Mouse (Mus musculus) forebrain, embryonic 13.5 days (tissue): ENCODE data around the gene Ak5. TPM values are rescaled to one million over a fixed set of nuclear protein-coding genes. Genes with fewer than 3 reads are reported as not detected.
A peak's percentile ranks its signal among the peaks of the same experiment; 100 is the strongest.
"Not testable (repeated sequence)": the region's sequence is repeated elsewhere in the genome, so short reads cannot be mapped to it uniquely, and the experiment has no call there.

ENCODE experiments used
- ATAC-seq: fragments of 200-750 bp; cut with Nextera tagmentation; 2 replicates; pipeline ENCODE4 v1.8.0; 2017
- H3K27ac ChIP-seq: fragments of 300-500 bp; sonication (generic); 2 replicates; pipeline ENCODE4 v1.5.1; 2015; ENCODE audit warnings: inconsistent platforms, mild to moderate bottlenecking, moderate library complexity
- H3K27me3 ChIP-seq: fragments of 300-500 bp; sonication (generic); 2 replicates; pipeline ENCODE4 v1.6.1; 2015; ENCODE audit warnings: mild to moderate bottlenecking, inconsistent platforms
- H3K36me3 ChIP-seq: fragments of 300-500 bp; sonication (generic); 2 replicates; pipeline ENCODE4 v1.6.1; 2015; ENCODE audit warnings: mild to moderate bottlenecking, inconsistent platforms; ENCODE audit not compliant: poor library complexity, severe bottlenecking
- H3K4me1 ChIP-seq: fragments of 300-500 bp; sonication (generic); 2 replicates; pipeline ENCODE4 v1.6.1; 2015; ENCODE audit warnings: inconsistent platforms
- H3K4me2 ChIP-seq: fragments of 300-500 bp; sonication (generic); 2 replicates; pipeline ENCODE4 v1.6.1; 2015; ENCODE audit warnings: inconsistent platforms, mild to moderate bottlenecking, moderate library complexity
- H3K4me3 ChIP-seq: fragments of 300-500 bp; sonication (generic); 2 replicates; pipeline ENCODE4 v1.5.1; 2015; ENCODE audit warnings: mild to moderate bottlenecking, inconsistent platforms
- H3K9ac ChIP-seq: fragments of 300-500 bp; sonication (generic); 2 replicates; pipeline ENCODE4 v1.6.1; 2015; ENCODE audit warnings: mild to moderate bottlenecking, inconsistent platforms
- H3K9me3 ChIP-seq: fragments of 300-500 bp; sonication (generic); replicated peaks from 2 replicates; pipeline ENCODE4 v1.6.1; 2016; ENCODE audit warnings: inconsistent platforms
- WGBS: fragments of 180-500 bp; shearing (Covaris S2); methylation state at CpG from one replicate; pipeline ENCODE4 v1.1.7; 2015; 5-methylcytosine and 5-hydroxymethylcytosine counted together
- polyA plus RNA-seq: library from polyadenylated mRNA; unstranded; fragments of >200 nt; fragmentation: Nextera tagmentation; extraction: Ambion mirVana; gene quantifications from 2 replicates; pipeline ENCODE4 v1.2.1, GENCODE M21; 2015

The Ak5 gene
- polyA plus RNA-seq, 1 experiment from 2014 or later: 2.2 TPM

GRCm38 (mm10) chr3:152620058-152620457, 48.1 kb downstream of the Ak5 start:
- Histone ChIP-seq H3K4me1 (0 out of 2 replicates have a peak, but pooled peaks cover 4% of the 10 kb centered on the region), H3K4me3 (no peak overlapping the region), H3K9me3 (no peaks in the 10 kb centered on the region), H3K27ac (no peak overlapping the region), H3K36me3 (no peaks in the 10 kb centered on the region), H3K4me2 (peak overlapping the region; percentile 6; the same call in 1 of the 2 replicates), H3K27me3 (no peaks in the 10 kb centered on the region), H3K9ac (no peak overlapping the region)
- no peak for ATAC-seq
- WGBS: 61% methylated on average over 11 of the region's 11 CpGs

GRCm38 (mm10) chr3:152609076-152609475, 59.1 kb downstream of the Ak5 start:
- Histone ChIP-seq H3K4me2 (no peak overlapping the region), H3K4me1 (no peaks in the 10 kb centered on the region), H3K27ac (no peak overlapping the region), H3K36me3 (no peaks in the 10 kb centered on the region), H3K9me3 (no peaks in the 10 kb centered on the region), H3K9ac (no peak overlapping the region), H3K4me3 (no peak overlapping the region), H3K27me3 (no peaks in the 10 kb centered on the region)
- ATAC-seq: no peak
- WGBS: 91% methylated on average over 5 of the region's 5 CpGs

- ATAC-seq: no peak; the same call in 1 of the 2 replicates
- Histone ChIP-seq H3K9ac (no peak overlapping the region), H3K4me2 (no peak overlapping the region), H3K9me3 (no peaks in the 10 kb centered on the region), H3K4me3 (no peak overlapping the region), H3K4me1 (no peaks in the 10 kb centered on the region), H3K27ac (no peak overlapping the region), H3K36me3 (no peaks in the 10 kb centered on the region), H3K27me3 (no peaks in the 10 kb centered on the region)
- 82% methylated on average over 11 of the region's 11 CpGs for WGBS
Measured at GRCm38 (mm10) chr3:152605849-152606248, 62.3 kb downstream of the Ak5 start.

GRCm38 (mm10) chr3:152599679-152600078, 68.5 kb downstream of the Ak5 start:
- WGBS: 39% methylated on average over 6 of the region's 6 CpGs
- ATAC-seq: peak; percentile 68; the same call in 1 of the 2 replicates

GRCm38 (mm10) chr3:152596406-152597050, 71.6 kb downstream of the Ak5 start:
- H3K9me3 ChIP-seq: no peaks in the 10 kb centered on the region

More at GRCm38 (mm10) chr3:152599679-152600078, 68.5 kb downstream of the Ak5 start:
- Histone ChIP-seq H3K9me3 (no peaks in the 10 kb centered on the region), H3K4me3 (no peak overlapping the region), H3K36me3 (no peaks in the 10 kb centered on the region), H3K27ac (no peak overlapping the region), H3K4me1 (peaks cover 4% of the 10 kb centered on the region), H3K27me3 (no peaks in the 10 kb centered on the region), H3K4me2 (no peak overlapping the region), H3K9ac (no peak overlapping the region)

GRCm38 (mm10) chr3:152592767-152593425, 75.3 kb downstream of the Ak5 start:
- no peak for ATAC-seq
- H3K4me1 ChIP-seq: no peaks in the 10 kb centered on the region
- H3K4me3 ChIP-seq: no peak overlapping the region
- no peaks in the 10 kb centered on the region for H3K36me3 ChIP-seq
- no peak overlapping the region for H3K27ac ChIP-seq
- H3K4me2 ChIP-seq: no peak overlapping the region
- H3K9me3 ChIP-seq: no peaks in the 10 kb centered on the region
- H3K27me3 ChIP-seq: no peaks in the 10 kb centered on the region
- H3K9ac ChIP-seq: no peak overlapping the region
- WGBS: 78% methylated on average over 8 of the region's 8 CpGs

More at GRCm38 (mm10) chr3:152596406-152597050, 71.6 kb downstream of the Ak5 start:
- 88% methylated on average over 7 of the region's 7 CpGs for WGBS
- Histone ChIP-seq H3K4me1 (peaks cover 4% of the 10 kb centered on the region), H3K36me3 (no peaks in the 10 kb centered on the region), H3K4me3 (no peak overlapping the region), H3K9ac (no peak overlapping the region), H3K27me3 (no peaks in the 10 kb centered on the region), H3K27ac (no peak overlapping the region), H3K4me2 (no peak overlapping the region)
- ATAC-seq: no peak

GRCm38 (mm10) chr3:152590491-152590890, 77.7 kb downstream of the Ak5 start:
- no peak overlapping the region for H3K4me3 ChIP-seq
- no peak overlapping the region for H3K4me2 ChIP-seq
- H3K27me3 ChIP-seq: no peaks in the 10 kb centered on the region
- no peak overlapping the region for H3K27ac ChIP-seq
- ATAC-seq: no peak
- no peak overlapping the region for H3K9ac ChIP-seq
- no peaks in the 10 kb centered on the region for H3K9me3 ChIP-seq
- no peaks in the 10 kb centered on the region for H3K36me3 ChIP-seq
- WGBS: 89% methylated on average over 7 of the region's 7 CpGs
- H3K4me1 ChIP-seq: no peaks in the 10 kb centered on the region

- not testable (repeated sequence) for H3K36me3 ChIP-seq, H3K4me1 ChIP-seq, H3K27ac ChIP-seq, H3K27me3 ChIP-seq, H3K9me3 ChIP-seq, H3K4me2 ChIP-seq, H3K9ac ChIP-seq, ATAC-seq, H3K4me3 ChIP-seq
- 89% methylated on average over 3 of the region's 3 CpGs for WGBS
Measured at GRCm38 (mm10) chr3:152589101-152589500, 79.1 kb downstream of the Ak5 start.

GRCm38 (mm10) chr3:152587007-152587406, 81.2 kb downstream of the Ak5 start:
- no peak for ATAC-seq
- H3K27me3 ChIP-seq: no peaks in the 10 kb centered on the region

GRCm38 (mm10) chr3:152586191-152586590, 82.0 kb downstream of the Ak5 start:
- 90% methylated on average over 8 of the region's 8 CpGs for WGBS
- Histone ChIP-seq H3K4me3 (no peak overlapping the region), H3K9ac (no peak overlapping the region), H3K27me3 (no peaks in the 10 kb centered on the region), H3K9me3 (no peaks in the 10 kb centered on the region), H3K4me2 (no peak overlapping the region), H3K27ac (no peak overlapping the region), H3K4me1 (no peaks in the 10 kb centered on the region), H3K36me3 (no peaks in the 10 kb centered on the region)
- no peak for ATAC-seq

More at GRCm38 (mm10) chr3:152587007-152587406, 81.2 kb downstream of the Ak5 start:
- H3K9ac ChIP-seq: no peak overlapping the region
- H3K9me3 ChIP-seq: no peaks in the 10 kb centered on the region
- H3K4me2 ChIP-seq: no peak overlapping the region
- no peaks in the 10 kb centered on the region for H3K36me3 ChIP-seq
- H3K4me3 ChIP-seq: no peak overlapping the region
- H3K4me1 ChIP-seq: no peaks in the 10 kb centered on the region
- H3K27ac ChIP-seq: no peak overlapping the region
- WGBS: 76% methylated on average over 2 of the region's 2 CpGs

- Histone ChIP-seq H3K9ac (no peak overlapping the region), H3K27me3 (no peaks in the 10 kb centered on the region), H3K36me3 (no peaks in the 10 kb centered on the region), H3K4me3 (no peak overlapping the region), H3K4me2 (no peak overlapping the region), H3K27ac (no peak overlapping the region), H3K4me1 (no peaks in the 10 kb centered on the region), H3K9me3 (no peaks in the 10 kb centered on the region)
- no peak for ATAC-seq
- 85% methylated on average over 6 of the region's 6 CpGs for WGBS
Measured at GRCm38 (mm10) chr3:152585581-152585980, 82.6 kb downstream of the Ak5 start.

GRCm38 (mm10) chr3:152583033-152583432, 85.1 kb downstream of the Ak5 start:
- no peak for ATAC-seq
- H3K4me3 ChIP-seq: no peak overlapping the region
- no peaks in the 10 kb centered on the region for H3K36me3 ChIP-seq

More at GRCm38 (mm10) chr3:152583033-152583432, 85.1 kb downstream of the Ak5 start:
- H3K9me3 ChIP-seq: no peaks in the 10 kb centered on the region
- no peaks in the 10 kb centered on the region for H3K27me3 ChIP-seq
- H3K9ac ChIP-seq: no peak overlapping the region
- H3K4me1 ChIP-seq: peaks cover 9% of the 10 kb centered on the region
- no peak overlapping the region for H3K27ac ChIP-seq
- no peak overlapping the region for H3K4me2 ChIP-seq
